Mouse (Mus musculus) cerebellum, adult 2 months (tissue): ENCODE measurements at regions not wholly inside any gene's neighbourhood (a gene's known extent, or its start where the extent isn't known, plus 50 kb on each side); places are given as distances from the start of the nearest gene placed in this dataset.

Experiments used
- DNase-seq, 2 experiments: peaks; one replicate each; pipeline ENCODE4 v3.0.0; 2021
- H3K27ac ChIP-seq: fragments of 200-500 bp; 2 replicates; pipeline ENCODE4 v1.5.1; 2012; ENCODE audit warnings: low read length, control low read depth, inconsistent platforms; ENCODE audit not compliant: insufficient read depth
- H3K27me3 ChIP-seq: fragments of 200-500 bp; 2 replicates; pipeline ENCODE4 v1.6.1; 2012; ENCODE audit warnings: inconsistent platforms, mild to moderate bottlenecking, low read length, moderate library complexity; ENCODE audit not compliant: control insufficient read depth, insufficient read depth
- H3K4me1 ChIP-seq: fragments of 200-500 bp; 2 replicates; pipeline ENCODE4 v1.6.1; 2011; ENCODE audit warnings: low read length; ENCODE audit not compliant: control insufficient read depth, insufficient read depth
- H3K4me3 ChIP-seq: fragments of 200-500 bp; replicated peaks from 2 replicates; pipeline ENCODE3; 2011; ENCODE audit warnings: mild to moderate bottlenecking, low read depth, low read length, control low read depth; ENCODE audit not compliant: insufficient read depth
- CTCF ChIP-seq: fragments of 200-500 bp; IDR thresholded peaks from 2 replicates; pipeline ENCODE4 v1.5.1; 2011; ENCODE audit warnings: low read depth, mild to moderate bottlenecking, control low read depth, low read length, moderate library complexity, borderline replicate concordance; ENCODE audit not compliant: insufficient read depth
- POLR2A ChIP-seq: fragments of 200-500 bp; IDR thresholded peaks from 2 replicates; pipeline ENCODE4 v1.6.1; 2011; ENCODE audit warnings: low read length, control low read depth, borderline replicate concordance; ENCODE audit not compliant: insufficient read depth
- WGBS: fragments of 180-500 bp; shearing (Covaris S2); methylation state at CpG from one replicate; pipeline ENCODE4 v1.1.7; 2018; 5-methylcytosine and 5-hydroxymethylcytosine counted together

DNA sequence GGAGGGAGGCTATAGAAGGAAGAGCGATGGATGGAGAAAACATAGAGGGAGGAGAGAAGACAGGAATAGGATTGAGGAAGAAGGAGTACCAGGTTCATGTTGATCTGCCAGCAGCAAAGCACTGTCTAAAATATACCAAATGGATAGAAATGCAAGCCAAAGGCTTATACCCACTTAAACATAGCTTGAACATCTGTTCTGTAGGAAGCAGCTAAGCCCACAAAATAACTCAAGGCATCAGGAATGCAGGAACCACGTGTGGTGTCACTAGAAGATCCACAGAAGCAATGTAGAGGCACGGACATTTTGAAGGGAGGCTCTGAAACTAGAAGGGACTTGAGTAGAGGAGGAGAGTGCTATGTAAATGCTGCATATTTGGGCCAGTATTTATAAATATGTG, 78.9 kb downstream of the Smgc start:
- H3K4me3 ChIP-seq: no peak overlapping the region
- WGBS: 81% methylated on average over 3 of the region's 3 CpGs
- no peak for DNase-seq
- 0 out of 2 replicates have a peak, but pooled peaks cover 4% of the 10 kb centered on the region for H3K4me1 ChIP-seq
- no peak overlapping the region for H3K27ac ChIP-seq
- no peak for TF ChIP-seq CTCF
- TF ChIP-seq POLR2A: no peak
- no peaks in the 10 kb centered on the region for H3K27me3 ChIP-seq

DNA sequence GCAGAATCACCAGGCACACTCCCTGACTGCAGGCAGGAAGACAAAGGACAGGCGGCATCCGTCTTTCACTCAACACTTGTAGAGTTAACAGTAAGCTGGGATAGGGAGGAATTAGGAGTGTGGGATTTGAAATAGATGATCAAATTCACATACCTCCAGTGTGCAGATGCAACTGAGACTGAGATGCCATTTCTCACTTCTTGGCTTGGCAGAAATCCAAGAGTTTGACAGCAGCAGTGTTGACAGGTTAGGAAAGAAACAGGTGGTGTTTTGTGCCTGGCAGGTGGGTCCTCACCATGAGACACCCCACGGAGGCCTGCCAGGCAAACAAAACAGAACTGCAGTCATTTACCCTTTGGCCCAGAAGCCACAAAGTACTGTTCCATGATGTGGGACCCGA, 79.8 kb downstream of the Smgc start:
- Histone ChIP-seq H3K27me3 (no peaks in the 10 kb centered on the region), H3K4me3 (no peak overlapping the region), H3K4me1 (0 out of 2 replicates have a peak, but pooled peaks cover 4% of the 10 kb centered on the region), H3K27ac (no peak overlapping the region)
- TF ChIP-seq POLR2A (no peak), CTCF (no peak)
- WGBS: 49% methylated on average over 4 of the region's 4 CpGs
- DNase-seq: peak; percentile 16 to 47

DNA sequence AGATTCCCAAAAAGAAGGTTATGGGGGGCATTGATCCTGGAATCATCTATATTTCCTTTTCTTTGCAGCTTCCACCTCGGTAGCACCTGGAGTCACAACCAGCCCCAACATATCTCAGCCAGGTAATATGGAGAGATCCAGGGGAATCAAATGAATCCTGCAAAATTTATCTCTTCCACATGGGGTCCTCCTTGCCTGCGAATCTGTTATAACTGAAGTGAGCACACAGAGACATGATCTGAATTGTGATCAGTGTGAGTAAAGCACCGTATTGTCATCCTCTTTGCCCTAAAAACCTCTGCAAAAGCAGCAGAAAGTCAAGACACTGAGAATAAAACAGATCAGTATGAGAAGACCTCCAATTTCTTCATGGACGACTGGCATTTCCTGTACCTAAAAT, 86.5 kb downstream of the Smgc start:
- Histone ChIP-seq H3K4me3 (no peak overlapping the region), H3K4me1 (no peaks in the 10 kb centered on the region), H3K27me3 (no peaks in the 10 kb centered on the region), H3K27ac (no peak overlapping the region)
- 77% methylated on average over 4 of the region's 4 CpGs for WGBS
- no peak for DNase-seq
- no peak for TF ChIP-seq CTCF
- no peak for TF ChIP-seq POLR2A

GRCm38 (mm10) chr15:91927492-91927891, 89.4 kb downstream of the Smgc start:
- DNase-seq: no peak
- Histone ChIP-seq H3K27ac (no peak overlapping the region), H3K27me3 (no peaks in the 10 kb centered on the region), H3K4me3 (no peak overlapping the region), H3K4me1 (no peaks in the 10 kb centered on the region)
- TF ChIP-seq CTCF: no peak
- TF ChIP-seq POLR2A: no peak
- 21% methylated on average over 3 of the region's 3 CpGs for WGBS

GRCm38 (mm10) chr15:91928511-91928910, 90.4 kb downstream of the Smgc start:
- no peak for TF ChIP-seq POLR2A
- TF ChIP-seq CTCF: no peak
- no peaks in the 10 kb centered on the region for H3K4me1 ChIP-seq
- no peak overlapping the region for H3K27ac ChIP-seq
- 21% methylated on average over 7 of the region's 7 CpGs for WGBS
- H3K27me3 ChIP-seq: no peaks in the 10 kb centered on the region
- no peak overlapping the region for H3K4me3 ChIP-seq
- DNase-seq: no peak

DNA sequence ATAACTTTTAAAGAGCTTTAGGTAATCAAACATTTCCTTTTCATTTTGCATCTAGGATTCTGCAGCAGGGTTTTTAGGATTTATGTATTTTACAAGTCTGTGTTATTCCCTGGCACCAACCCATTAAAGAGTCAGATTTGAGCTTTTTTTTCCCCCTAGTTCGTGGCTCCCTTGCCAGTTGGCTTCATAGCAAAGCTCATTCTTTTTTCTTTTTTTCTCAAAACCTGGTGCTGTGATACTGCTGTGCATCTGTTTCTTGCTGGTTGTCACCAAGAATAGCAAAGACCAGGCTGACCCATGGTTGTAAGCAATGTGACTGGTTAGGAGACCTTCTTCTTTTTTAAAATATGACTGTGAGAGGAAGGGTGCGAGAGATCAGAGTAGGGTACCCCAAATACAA, 93.7 kb upstream of the Cntn1 start:
- TF ChIP-seq CTCF (no peak), POLR2A (no peak)
- no peak for DNase-seq
- Histone ChIP-seq H3K4me1 (no peaks in the 10 kb centered on the region), H3K27ac (no peak overlapping the region), H3K27me3 (no peaks in the 10 kb centered on the region), H3K4me3 (no peak overlapping the region)
- 52% methylated on average over 2 of the region's 2 CpGs for WGBS

DNA sequence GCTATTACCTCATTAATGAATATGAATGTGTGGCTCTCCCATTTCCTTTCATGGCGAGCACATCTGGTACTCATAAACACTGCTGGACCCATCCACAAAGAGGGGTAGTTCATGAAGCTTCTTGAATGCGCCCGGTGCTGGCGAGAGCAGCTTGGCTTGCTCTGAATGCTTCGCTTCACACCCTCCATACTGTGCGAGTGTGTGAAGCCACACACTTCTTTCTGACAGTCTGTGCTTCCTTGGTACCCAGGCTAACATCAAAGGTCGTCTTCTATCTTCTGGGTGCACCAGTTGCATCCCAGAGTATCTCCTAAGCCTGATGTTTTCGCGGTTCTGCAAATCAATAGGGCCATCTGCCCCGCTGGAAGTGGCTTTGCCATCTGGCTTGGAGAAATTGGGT, 85.8 kb upstream of the Cntn1 start:
- no peak for TF ChIP-seq POLR2A
- TF ChIP-seq CTCF: no peak
- H3K4me1 ChIP-seq: no peaks in the 10 kb centered on the region
- no peak for DNase-seq
- 70% methylated on average over 10 of the region's 10 CpGs for WGBS
- no peak overlapping the region for H3K27ac ChIP-seq
- no peaks in the 10 kb centered on the region for H3K27me3 ChIP-seq
- no peak overlapping the region for H3K4me3 ChIP-seq

GRCm38 (mm10) chr15:91969378-91969777, 81.6 kb upstream of the Cntn1 start:
- H3K4me1 ChIP-seq: no peaks in the 10 kb centered on the region
- 25% methylated on average over 10 of the region's 10 CpGs for WGBS
- no peak overlapping the region for H3K27ac ChIP-seq
- no peaks in the 10 kb centered on the region for H3K27me3 ChIP-seq
- peak; percentile 58 to 76 for DNase-seq
- no peak overlapping the region for H3K4me3 ChIP-seq
- TF ChIP-seq CTCF (peak; percentile 90), POLR2A (no peak)

DNA sequence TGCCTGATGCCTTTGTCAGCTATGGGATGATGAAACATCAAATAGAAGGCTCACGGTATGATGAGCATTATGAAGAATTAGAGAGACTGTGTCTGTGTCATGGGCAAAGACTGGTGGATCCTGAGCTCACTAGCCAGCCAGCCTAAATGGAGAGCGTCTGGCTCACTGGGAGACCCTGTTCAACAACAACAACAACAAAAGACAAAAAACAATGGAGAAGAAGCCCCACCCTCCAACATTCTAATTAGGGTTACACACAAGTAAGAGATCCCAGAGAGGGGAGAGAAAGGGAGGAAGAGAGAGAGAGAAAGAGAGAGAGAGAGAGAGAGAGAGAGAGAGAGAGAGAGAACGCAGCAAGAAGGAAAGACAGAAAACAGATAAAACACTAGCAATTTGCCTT, 79.6 kb upstream of the Cntn1 start:
- no peak overlapping the region for H3K4me3 ChIP-seq
- DNase-seq: no peak
- WGBS: 73% methylated on average over 3 of the region's 3 CpGs
- no peaks in the 10 kb centered on the region for H3K4me1 ChIP-seq
- H3K27me3 ChIP-seq: no peaks in the 10 kb centered on the region
- no peak overlapping the region for H3K27ac ChIP-seq
- TF ChIP-seq POLR2A: no peak
- no peak for TF ChIP-seq CTCF
